Mouse (Mus musculus) retina, embryonic 14.5 days (tissue): ENCODE measurements at regions not wholly inside any gene's neighbourhood (a gene's known extent, or its start where the extent isn't known, plus 50 kb on each side); places are given as distances from the start of the nearest gene placed in this dataset.

Experiments used
- DNase-seq: peaks from one replicate; pipeline ENCODE4 v3.0.0-alpha.2; 2015; ENCODE audit warnings: low spot score

GRCm38 (mm10) chr1:13424524-13424923, 2010.6 kb downstream of the A830018L16Rik start:
- no peak for DNase-seq

GRCm38 (mm10) chr1:13425601-13426327, 2011.9 kb downstream of the A830018L16Rik start:
- peak; percentile 8 for DNase-seq

GRCm38 (mm10) chr1:13426328-13427067, 2012.6 kb downstream of the A830018L16Rik start:
- DNase-seq: peak; percentile 65

GRCm38 (mm10) chr1:13427068-13427434, 2013.1 kb downstream of the A830018L16Rik start:
- DNase-seq: no peak

- no peak for DNase-seq
Measured at GRCm38 (mm10) chr1:13427501-13428207, 2013.7 kb downstream of the A830018L16Rik start.

- no peak for DNase-seq
Measured at GRCm38 (mm10) chr1:13437747-13438394, 2024.0 kb downstream of the A830018L16Rik start.

- DNase-seq: no peak
Measured at GRCm38 (mm10) chr1:13442366-13442765, 2028.5 kb downstream of the A830018L16Rik start.

- no peak for DNase-seq
Measured at GRCm38 (mm10) chr1:13454534-13454933, 2040.6 kb downstream of the A830018L16Rik start.

- DNase-seq: no peak
Measured at GRCm38 (mm10) chr1:13455572-13455971, 2041.7 kb downstream of the A830018L16Rik start.

GRCm38 (mm10) chr1:13464311-13464710, 2050.4 kb downstream of the A830018L16Rik start:
- DNase-seq: no peak

GRCm38 (mm10) chr1:13467174-13467573, 2053.3 kb downstream of the A830018L16Rik start:
- DNase-seq: no peak

- no peak for DNase-seq
Measured at GRCm38 (mm10) chr1:13467886-13468630, 2054.2 kb downstream of the A830018L16Rik start.

GRCm38 (mm10) chr1:13494727-13495404, 2081.0 kb downstream of the A830018L16Rik start:
- DNase-seq: peak; percentile 63

- DNase-seq: no peak
Measured at GRCm38 (mm10) chr1:13496386-13496785, 2082.5 kb downstream of the A830018L16Rik start.

GRCm38 (mm10) chr1:13500456-13500855, 2086.6 kb downstream of the A830018L16Rik start:
- DNase-seq: peak; percentile 60

GRCm38 (mm10) chr1:13501938-13502337, 2088.0 kb downstream of the A830018L16Rik start:
- DNase-seq: no peak

GRCm38 (mm10) chr1:13513761-13514160, 2099.9 kb downstream of the A830018L16Rik start:
- DNase-seq: no peak
